Mouse (Mus musculus) splenic B cell, adult 2 months (primary cell): ENCODE results near the gene Adam1a.

Experiments
- DNase-seq: peaks from one replicate; pipeline ENCODE4 v3.0.0-alpha.2; 2011; ENCODE audit warnings: low read depth, low spot score
- H3K27me3 ChIP-seq: 2 replicates; pipeline ENCODE4 v1.6.1; 2012; ENCODE audit warnings: mild to moderate bottlenecking, low read length, moderate library complexity, mixed read lengths; ENCODE audit not compliant: control insufficient read depth, poor library complexity, insufficient read depth, severe bottlenecking
- H3K36me3 ChIP-seq: 2 replicates; pipeline ENCODE4 v1.6.1; 2012; ENCODE audit warnings: mild to moderate bottlenecking, low read length, moderate library complexity, mixed read lengths; ENCODE audit not compliant: control insufficient read depth, poor library complexity, insufficient read depth, severe bottlenecking

Gene Adam1a

DNA sequence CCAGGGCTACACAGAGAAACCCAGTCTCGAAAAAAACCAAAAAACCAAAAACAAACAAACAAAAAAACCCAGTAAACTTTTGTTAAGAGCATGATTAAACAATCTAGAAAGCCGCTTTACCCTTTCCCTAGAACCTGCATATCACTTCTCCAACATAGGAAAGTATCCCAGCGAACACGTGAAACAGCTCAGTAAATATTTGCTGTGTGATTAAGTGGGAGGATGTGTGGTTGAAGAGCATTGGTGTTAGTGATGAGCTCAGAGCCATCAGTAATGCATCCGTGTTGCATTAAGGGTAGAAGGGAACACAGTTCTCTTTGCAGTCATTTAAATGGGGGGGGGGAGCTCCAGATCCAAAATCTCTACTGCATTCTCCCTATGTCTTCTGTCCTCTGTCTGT is 60.5 kb downstream of the Adam1a start:
- Histone ChIP-seq H3K36me3 (no peaks in the 10 kb centered on the region), H3K27me3 (no peaks in the 10 kb centered on the region)
- DNase-seq: no peak

DNA sequence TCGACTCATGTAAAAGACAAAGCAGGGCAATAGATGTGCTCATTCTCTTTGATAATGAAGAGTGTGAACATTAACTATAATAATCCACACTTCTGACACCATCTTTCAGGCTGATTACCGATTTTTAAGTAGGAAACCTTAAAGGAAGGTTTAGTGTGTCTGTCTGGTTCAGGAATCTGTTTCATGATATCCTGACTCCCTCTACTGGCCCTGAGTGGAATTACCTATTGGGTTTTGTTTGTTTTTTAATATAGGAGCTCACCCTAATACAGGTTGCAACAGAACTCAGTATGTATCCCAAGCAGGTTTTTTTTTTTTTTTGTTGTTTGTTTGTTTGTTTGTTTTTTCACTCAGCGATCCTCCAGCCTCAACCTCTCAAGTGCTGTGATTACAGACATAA is 67.6 kb downstream of the Adam1a start:
- peak; percentile 86 for DNase-seq
- H3K27me3 ChIP-seq: no peaks in the 10 kb centered on the region
- no peaks in the 10 kb centered on the region for H3K36me3 ChIP-seq

DNA sequence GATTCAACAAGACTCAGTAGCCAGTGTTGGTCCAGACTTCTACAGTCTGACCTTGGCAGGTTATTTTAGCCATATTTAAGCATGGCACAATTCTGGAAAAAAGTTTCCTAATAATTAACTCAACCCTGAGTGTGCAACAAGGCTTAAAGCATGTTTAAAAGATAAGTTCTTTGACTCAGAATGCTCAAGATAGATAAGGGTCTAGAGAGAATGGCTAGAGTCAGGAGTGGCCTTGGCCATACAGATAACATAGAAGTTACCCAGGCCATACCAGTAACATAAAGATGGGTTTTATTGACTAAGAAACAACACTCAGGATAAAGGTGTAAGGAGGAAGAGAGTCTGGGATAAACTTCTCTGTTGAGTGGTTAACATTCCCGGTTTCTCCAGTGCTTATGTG is 69.2 kb downstream of the Adam1a start:
- H3K27me3 ChIP-seq: no peaks in the 10 kb centered on the region
- no peaks in the 10 kb centered on the region for H3K36me3 ChIP-seq
- DNase-seq: no peak

DNA sequence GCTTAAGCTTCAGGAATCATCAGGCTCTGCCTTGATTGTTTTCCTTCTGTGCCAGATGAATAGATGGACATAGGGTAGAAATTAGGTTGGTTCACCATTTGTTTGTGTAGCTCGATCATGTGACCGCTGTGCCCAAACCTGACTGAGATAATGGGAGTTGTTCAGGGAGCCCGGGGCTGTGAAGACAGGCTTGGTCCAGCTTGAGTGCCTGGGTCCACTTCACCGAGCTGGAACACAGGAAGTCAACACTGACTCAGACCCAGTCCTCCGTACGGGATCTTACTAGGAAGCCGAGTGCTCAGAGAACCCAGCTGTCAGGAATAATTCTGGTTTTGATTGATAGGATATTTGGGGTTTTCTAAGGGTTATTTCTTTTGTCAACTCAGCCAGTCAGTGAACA is 70.7 kb downstream of the Adam1a start:
- no peak for DNase-seq
- Histone ChIP-seq H3K36me3 (no peaks in the 10 kb centered on the region), H3K27me3 (no peaks in the 10 kb centered on the region)

DNA sequence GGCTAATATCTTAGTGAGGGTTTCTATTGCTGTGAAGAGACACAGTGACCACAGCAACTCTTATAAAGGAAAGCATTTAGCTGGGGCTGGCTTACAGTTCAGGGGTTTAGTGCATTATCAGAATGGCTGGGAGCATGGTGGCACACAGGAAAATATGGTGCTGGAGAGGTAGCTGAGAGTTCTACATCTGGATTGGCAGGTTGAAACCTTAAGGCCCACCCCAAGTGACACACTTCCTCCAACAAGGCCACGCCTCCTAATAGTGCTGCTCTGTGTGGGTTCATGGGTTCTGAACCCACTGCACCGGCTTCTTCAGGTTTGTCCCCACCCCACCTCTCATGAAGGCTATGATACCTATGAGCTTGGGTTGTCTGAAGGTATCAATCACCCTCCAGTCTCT is 72.9 kb downstream of the Adam1a start:
- Histone ChIP-seq H3K27me3 (no peaks in the 10 kb centered on the region), H3K36me3 (no peaks in the 10 kb centered on the region)
- DNase-seq: no peak

DNA sequence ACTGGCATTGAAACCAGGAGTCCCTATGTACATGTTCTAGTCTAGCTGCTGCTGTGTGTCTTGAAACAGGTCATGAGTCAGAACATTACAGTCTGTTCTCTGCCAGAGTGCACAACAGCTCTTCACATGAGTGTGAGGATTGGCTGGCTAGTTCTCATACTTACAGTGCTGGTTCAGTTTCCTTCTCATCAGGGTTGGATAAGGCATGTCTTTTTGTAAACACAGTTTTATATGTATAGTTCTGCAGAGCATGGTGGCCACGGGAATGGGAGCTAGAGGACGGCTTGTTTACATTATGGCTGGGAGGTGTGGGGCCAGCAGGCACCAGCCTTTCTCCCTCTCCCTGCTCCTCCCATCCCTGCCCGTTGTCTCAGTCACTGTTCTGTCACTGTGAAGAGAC is 75.7 kb downstream of the Adam1a start:
- Histone ChIP-seq H3K27me3 (no peaks in the 10 kb centered on the region), H3K36me3 (no peaks in the 10 kb centered on the region)
- DNase-seq: no peak
